Mouse (Mus musculus): Measurements from ENCODE around the gene Hist1h2bl.
"Not testable (repeated sequence)": the region's sequence is repeated elsewhere in the genome, so short reads cannot be mapped to it uniquely, and the experiment has no call there.

Hist1h2bl gene

GRCm38 (mm10) chr13:21715864-21716539, at the start of gene Hist1h2bl, which contains the start of gene Hist1h2ai:
Gene Hist1h2bl, minus strand, starts transcription at chr13:21716143.
Gene Hist1h2ai, plus strand, starts transcription at chr13:21716422.
- DNase-seq (ENCODE audit: low spot score): peak; percentile 64

- no peak for DNase-seq (ENCODE audit: low spot score)
Observed at GRCm38 (mm10) chr13:21755707-21756106, 39.8 kb upstream of the Hist1h2bl start.

GRCm38 (mm10) chr13:21754294-21755001, 38.5 kb upstream of the Hist1h2bl start:
- DNase-seq (ENCODE audit: low spot score): not testable (repeated sequence)

GRCm38 (mm10) chr13:21753524-21754285, 37.8 kb upstream of the Hist1h2bl start, which contains the start of the genes Hist1h2ak and Hist1h2bn:
Gene Hist1h2ak, minus strand, starts transcription at chr13:21753827.
Gene Hist1h2bn, plus strand, starts transcription at chr13:21754123.
- peak; percentile 46 for DNase-seq (ENCODE audit: low spot score)

GRCm38 (mm10) chr13:21753051-21753523, 37.1 kb upstream of the Hist1h2bl start:
- DNase-seq (ENCODE audit: low spot score): no peak

- no peak for DNase-seq (ENCODE audit: low spot score)
Observed at GRCm38 (mm10) chr13:21752356-21752755, 36.4 kb upstream of the Hist1h2bl start.

GRCm38 (mm10) chr13:21751827-21752226, 35.9 kb upstream of the Hist1h2bl start:
- DNase-seq (ENCODE audit: low spot score): no peak

GRCm38 (mm10) chr13:21751417-21751816, 35.5 kb upstream of the Hist1h2bl start:
- DNase-seq (ENCODE audit: low spot score): no peak

- peak; percentile 93 for DNase-seq (ENCODE audit: low spot score)
Observed at GRCm38 (mm10) chr13:21750159-21751017, 34.4 kb upstream of the Hist1h2bl start, which contains the start of gene Hist1h4k. Gene Hist1h4k, minus strand, starts transcription at chr13:21750505.

GRCm38 (mm10) chr13:21749387-21750158, 33.6 kb upstream of the Hist1h2bl start:
- DNase-seq (ENCODE audit: low spot score): no peak

GRCm38 (mm10) chr13:21745006-21745405, 29.1 kb upstream of the Hist1h2bl start:
- DNase-seq (ENCODE audit: low spot score): no peak

- DNase-seq (ENCODE audit: low spot score): peak; percentile 72
Observed at GRCm38 (mm10) chr13:21734906-21735767, 19.2 kb upstream of the Hist1h2bl start, which contains the start of gene Hist1h4j. Gene Hist1h4j, plus strand, starts transcription at chr13:21735064.

- DNase-seq (ENCODE audit: low spot score): peak; percentile 82
Observed at GRCm38 (mm10) chr13:21734010-21734905, 18.3 kb upstream of the Hist1h2bl start.

- DNase-seq (ENCODE audit: low spot score): no peak
Observed at GRCm38 (mm10) chr13:21733466-21733865, 17.5 kb upstream of the Hist1h2bl start.

- no peak for DNase-seq (ENCODE audit: low spot score)
Observed at GRCm38 (mm10) chr13:21729544-21729943, 13.6 kb upstream of the Hist1h2bl start.

GRCm38 (mm10) chr13:21727948-21728572, 12.1 kb upstream of the Hist1h2bl start:
- no peak for DNase-seq (ENCODE audit: low spot score)

- DNase-seq (ENCODE audit: low spot score): no peak
Observed at GRCm38 (mm10) chr13:21722993-21723836, 7.3 kb upstream of the Hist1h2bl start.
